Mouse (Mus musculus) E14TG2a.4 (cell line): ENCODE measurements around the gene Gpr3.

Experiments used
- H3K27me3 ChIP-seq: 2 replicates; pipeline ENCODE4 v1.6.1; 2014; ENCODE audit warnings: low read length, control low read depth; ENCODE audit not compliant: insufficient read depth
- H3K36me3 ChIP-seq: 2 replicates; pipeline ENCODE4 v1.6.1; 2014; ENCODE audit warnings: low read length, control low read depth; ENCODE audit not compliant: insufficient read depth
- H3K4me1 ChIP-seq: replicated peaks from 2 replicates; pipeline ENCODE4 v1.6.1; 2014; ENCODE audit warnings: low read depth, low read length, control low read depth
- H3K4me3 ChIP-seq: replicated peaks from 2 replicates; pipeline ENCODE4 v1.5.1; 2014; ENCODE audit warnings: mild to moderate bottlenecking, low read length
- H3K9me3 ChIP-seq: 2 replicates; pipeline ENCODE4 v1.6.1; 2014; ENCODE audit warnings: low read length, control low read depth
- CTCF ChIP-seq: conservative IDR thresholded peaks from 2 replicates; pipeline ENCODE4 v1.5.1; 2014; ENCODE audit warnings: low read length
- NANOG ChIP-seq: IDR thresholded peaks from 2 replicates; pipeline ENCODE4 v1.6.1; 2014; ENCODE audit warnings: borderline replicate concordance, low read length, mixed read lengths
- POU5F1 ChIP-seq: IDR thresholded peaks from 2 replicates; pipeline ENCODE4 v1.6.1; 2014; ENCODE audit warnings: low read length, borderline replicate concordance

Gene Gpr3

DNA sequence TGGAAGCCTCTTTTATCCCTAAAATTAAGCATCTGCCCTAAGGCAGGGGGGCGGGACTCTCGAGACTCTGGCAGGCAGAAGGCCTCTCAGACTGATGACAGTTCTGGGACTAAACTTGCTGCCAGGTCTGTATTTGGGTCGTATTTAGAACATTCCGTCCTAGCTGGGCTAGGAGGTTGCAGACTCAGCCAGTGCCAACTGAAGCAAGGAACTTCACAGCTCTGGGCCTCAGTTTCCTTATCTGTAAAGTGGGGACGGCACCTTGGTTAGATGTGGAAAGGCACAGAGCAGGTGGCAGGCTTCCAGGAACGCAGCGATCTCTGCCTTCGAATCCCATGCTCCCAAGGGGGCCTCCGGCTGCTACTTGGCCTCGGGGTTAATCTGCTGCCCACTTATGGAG, 13.7 kb upstream of the Gpr3 start:
- H3K27me3 ChIP-seq = peaks cover 20% of the 10 kb centered on the region
- TF ChIP-seq CTCF (no peak), POU5F1 (no peak), NANOG (no peak)

DNA sequence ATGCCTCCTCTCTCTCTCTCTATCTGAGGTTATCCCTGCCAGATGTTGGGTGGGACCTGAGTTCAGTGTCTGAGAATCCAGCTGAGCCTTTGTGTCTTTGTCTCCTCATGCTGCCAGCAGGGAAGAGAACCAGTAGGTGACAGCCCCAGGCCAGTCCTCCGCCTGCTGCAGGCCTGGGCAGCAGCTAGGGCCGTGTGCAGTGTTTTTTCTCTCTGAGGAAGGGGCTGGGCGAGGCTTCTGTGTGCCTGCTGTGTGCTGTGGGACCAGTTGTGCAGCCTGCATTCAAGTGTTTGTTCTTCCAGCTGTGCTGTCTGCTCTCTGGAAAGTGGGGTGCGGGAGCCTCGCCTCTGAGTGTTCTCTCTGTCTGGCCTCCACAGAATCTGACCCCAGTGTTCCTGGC, 11.5 kb upstream of the Gpr3 start:
- TF ChIP-seq POU5F1 (no peak), NANOG (no peak), CTCF (no peak)
- Histone ChIP-seq H3K9me3 (no peaks in the 10 kb centered on the region), H3K4me3 (0 out of 2 replicates have a peak overlapping the region, but pooled peaks have one; percentile 13), H3K4me1 (peaks cover 72% of the 10 kb centered on the region), H3K27me3 (peaks cover 33% of the 10 kb centered on the region), H3K36me3 (no peaks in the 10 kb centered on the region)

More for the DNA sequence above, 13.7 kb upstream of the Gpr3 start:
- H3K4me3 ChIP-seq = peak overlapping the region; percentile 59
- H3K4me1 ChIP-seq = peaks cover 82% of the 10 kb centered on the region
- no peaks in the 10 kb centered on the region for H3K9me3 ChIP-seq
- no peaks in the 10 kb centered on the region for H3K36me3 ChIP-seq

DNA sequence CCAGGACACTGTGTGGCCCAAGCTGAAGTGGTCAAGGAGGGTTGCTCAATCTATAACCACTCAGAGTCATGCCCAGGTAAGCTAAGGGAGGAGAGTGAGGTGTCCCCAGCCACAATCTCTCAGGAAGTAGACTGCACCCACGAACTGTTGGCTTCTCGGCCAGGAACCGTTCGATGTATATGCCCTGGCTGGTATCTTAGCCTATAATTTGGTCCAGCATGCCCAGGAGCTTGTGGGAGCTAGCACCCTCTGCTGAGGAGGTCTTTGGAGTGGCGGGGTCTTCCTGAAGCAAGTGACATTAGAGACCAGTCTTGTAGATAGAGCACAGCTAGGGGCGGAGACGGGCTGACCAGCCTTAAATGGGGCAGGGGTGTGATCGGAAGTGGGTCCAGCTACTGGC, 9.4 kb upstream of the Gpr3 start:
- TF ChIP-seq NANOG (no peak), POU5F1 (no peak), CTCF (no peak)
- Histone ChIP-seq H3K4me1 (peaks cover 62% of the 10 kb centered on the region), H3K27me3 (peaks cover 36% of the 10 kb centered on the region), H3K36me3 (no peaks in the 10 kb centered on the region), H3K4me3 (peak overlapping the region; percentile 73; the same call in 1 of the 2 replicates), H3K9me3 (no peaks in the 10 kb centered on the region)

DNA sequence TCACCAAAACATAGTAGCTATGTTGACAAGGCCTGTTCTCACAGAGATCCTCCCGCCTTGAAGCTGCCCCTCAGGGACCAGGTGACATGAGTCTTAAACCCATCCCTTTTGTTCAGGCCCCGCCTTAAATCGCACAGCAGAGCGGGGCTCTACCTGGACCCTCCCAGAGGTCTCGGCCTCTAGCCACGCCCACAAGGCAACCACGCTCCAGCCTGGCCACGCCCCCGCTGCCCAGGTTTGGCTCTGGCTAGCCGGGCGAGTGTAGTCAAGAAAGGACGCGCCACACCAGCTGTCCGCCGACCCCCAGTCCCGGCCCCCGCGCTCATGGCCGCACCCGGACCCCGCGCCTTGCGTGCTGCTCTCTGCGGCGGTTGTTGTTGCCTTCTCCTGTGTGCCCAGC, 8.3 kb upstream of the Gpr3 start:
- TF ChIP-seq CTCF (no peak), POU5F1 (no peak), NANOG (no peak)
- H3K9me3 ChIP-seq = no peaks in the 10 kb centered on the region
- peaks cover 42% of the 10 kb centered on the region for H3K27me3 ChIP-seq
- peaks cover 52% of the 10 kb centered on the region for H3K4me1 ChIP-seq
- no peaks in the 10 kb centered on the region for H3K36me3 ChIP-seq
- peak overlapping the region; percentile 73 for H3K4me3 ChIP-seq

DNA sequence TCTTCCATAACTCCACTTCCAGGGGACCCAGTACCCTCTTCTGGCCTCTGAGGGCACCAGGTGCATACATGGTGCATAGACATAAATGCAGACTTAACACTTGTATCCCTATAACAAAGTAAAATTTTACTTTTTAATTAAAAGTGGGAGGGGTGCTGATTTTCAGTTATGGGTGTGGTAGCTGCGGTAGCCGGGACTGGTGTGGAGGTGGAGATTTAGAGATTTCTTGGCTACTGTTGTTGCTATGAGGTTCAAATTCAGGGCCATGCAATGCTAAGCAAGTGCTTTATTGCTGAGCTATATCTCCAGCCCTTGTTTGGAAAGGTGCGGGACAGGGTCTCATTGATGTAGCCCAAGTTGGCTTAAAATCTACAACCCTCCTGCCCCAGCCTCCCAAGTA, 6.4 kb upstream of the Gpr3 start:
- Histone ChIP-seq H3K27me3 (peaks cover 42% of the 10 kb centered on the region), H3K4me1 (peaks cover 39% of the 10 kb centered on the region), H3K9me3 (no peaks in the 10 kb centered on the region), H3K36me3 (no peaks in the 10 kb centered on the region), H3K4me3 (no peak overlapping the region)
- TF ChIP-seq CTCF (no peak), NANOG (no peak), POU5F1 (no peak)

DNA sequence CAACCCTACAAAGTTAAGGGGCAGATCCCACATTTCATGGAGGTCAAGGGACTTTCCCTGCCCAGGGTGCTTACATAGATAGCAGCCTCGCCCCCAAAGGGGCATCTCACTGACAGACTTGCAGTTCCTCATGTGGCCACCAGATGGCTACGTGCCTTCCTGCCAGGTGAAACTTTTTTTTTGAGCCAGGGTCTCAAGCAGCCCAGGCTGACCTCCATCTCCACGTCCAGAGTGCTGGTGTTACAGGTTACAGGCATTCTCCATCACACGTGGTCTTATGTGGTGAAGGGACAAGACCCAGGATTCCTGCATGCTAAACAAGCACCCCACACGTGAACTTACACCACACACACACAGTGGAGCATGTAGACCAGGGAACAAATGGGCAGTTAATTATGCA, 5.3 kb upstream of the Gpr3 start:
- no peak for TF ChIP-seq POU5F1
- peak; percentile 98 for TF ChIP-seq CTCF
- no peak overlapping the region for H3K4me3 ChIP-seq

DNA sequence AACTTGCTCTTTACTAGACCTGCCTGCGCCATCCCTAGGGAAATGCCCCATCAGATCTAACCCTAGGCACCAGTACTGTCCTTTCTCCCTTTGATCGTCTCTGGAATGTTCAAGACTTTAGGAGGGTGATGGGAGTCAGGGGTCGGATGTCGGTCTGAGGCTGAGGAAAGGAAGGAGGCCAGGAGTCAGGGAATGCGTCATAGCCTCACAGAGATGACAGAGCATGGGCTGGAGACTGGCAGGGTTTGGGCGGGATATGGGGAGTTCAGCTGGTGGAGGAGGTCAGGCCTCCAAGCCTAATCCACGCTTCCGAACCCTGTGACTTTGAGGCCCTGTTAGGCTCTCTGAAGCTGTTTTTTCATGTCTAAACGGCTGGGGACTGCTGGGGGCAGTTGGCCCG, 1.3 kb upstream of the Gpr3 start:
- H3K9me3 ChIP-seq = no peaks in the 10 kb centered on the region
- 0 out of 2 replicates have a peak overlapping the region, but pooled peaks have one; percentile 29 for H3K4me3 ChIP-seq
- peaks cover 53% of the 10 kb centered on the region for H3K27me3 ChIP-seq
- H3K36me3 ChIP-seq = no peaks in the 10 kb centered on the region
- peaks cover 40% of the 10 kb centered on the region for H3K4me1 ChIP-seq
- TF ChIP-seq POU5F1 (no peak), NANOG (no peak), CTCF (no peak)

More for the DNA sequence above, 5.3 kb upstream of the Gpr3 start:
- no peaks in the 10 kb centered on the region for H3K36me3 ChIP-seq
- H3K27me3 ChIP-seq = peaks cover 48% of the 10 kb centered on the region
- no peaks in the 10 kb centered on the region for H3K9me3 ChIP-seq
- H3K4me1 ChIP-seq = peaks cover 39% of the 10 kb centered on the region

DNA sequence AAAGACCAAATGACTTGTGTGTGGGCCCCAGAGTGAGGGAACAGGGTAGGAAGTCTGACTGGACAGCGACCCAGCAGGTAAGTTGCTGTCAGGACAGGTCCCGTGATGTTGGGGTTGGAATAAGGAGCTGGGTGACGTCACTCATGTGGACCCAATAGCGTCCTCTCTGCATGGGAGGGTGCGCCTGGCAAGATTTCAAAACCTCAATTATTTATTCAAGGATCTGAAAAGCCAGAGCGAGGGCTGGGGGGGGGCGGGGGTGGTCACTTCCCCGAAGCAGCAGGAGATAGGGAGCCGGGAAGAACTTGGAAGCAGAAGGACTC, 893 bp upstream of the Gpr3 start:
- Histone ChIP-seq H3K36me3 (no peaks in the 10 kb centered on the region), H3K4me3 (0 out of 2 replicates have a peak overlapping the region, but pooled peaks have one; percentile 90), H3K9me3 (no peaks in the 10 kb centered on the region), H3K27me3 (peaks cover 55% of the 10 kb centered on the region), H3K4me1 (peaks cover 40% of the 10 kb centered on the region)
- TF ChIP-seq CTCF (no peak), NANOG (no peak), POU5F1 (no peak)

DNA sequence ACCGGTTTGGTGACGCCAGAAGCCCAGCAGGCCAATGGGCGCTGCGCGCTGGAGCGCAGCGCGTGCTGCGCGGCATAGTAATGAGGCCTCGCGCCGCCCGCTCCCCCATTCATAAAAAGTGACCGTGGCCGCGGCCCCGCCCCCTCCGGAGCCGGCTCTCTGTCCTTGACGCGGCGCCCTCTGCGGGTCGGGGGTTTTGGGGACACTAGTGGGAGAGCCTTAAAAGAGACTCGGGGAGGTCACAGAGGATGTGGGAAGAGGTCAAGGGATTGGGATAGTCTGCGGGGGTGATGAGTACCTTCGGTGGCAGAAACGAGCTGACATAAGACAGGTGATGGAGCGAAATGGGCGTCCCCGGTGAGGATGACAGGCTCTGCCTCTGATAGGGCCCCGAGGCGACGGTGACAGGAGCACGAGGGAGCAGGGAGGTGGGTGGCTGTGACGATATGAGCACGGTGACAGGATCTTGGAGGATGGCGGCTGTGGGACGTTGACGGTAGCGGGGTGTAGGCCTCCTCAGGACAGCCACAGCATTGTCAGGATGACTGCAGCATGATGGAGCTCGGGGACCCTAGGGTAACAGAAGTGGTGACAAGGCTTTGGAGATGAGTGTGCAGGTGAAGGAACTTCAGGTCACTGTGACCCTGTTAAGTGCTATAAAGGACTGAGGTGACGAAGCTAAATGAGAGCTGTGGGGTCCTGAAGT, 379 bp upstream of the Gpr3 start:
- no peaks in the 10 kb centered on the region for H3K36me3 ChIP-seq
- TF ChIP-seq CTCF (no peak), POU5F1 (no peak), NANOG (no peak)
- H3K9me3 ChIP-seq = no peaks in the 10 kb centered on the region
- peaks cover 56% of the 10 kb centered on the region for H3K27me3 ChIP-seq
- H3K4me1 ChIP-seq = peaks cover 36% of the 10 kb centered on the region
- H3K4me3 ChIP-seq = peak overlapping the region; percentile 90
